Mouse (Mus musculus) liver, embryonic 14.5 days (tissue): ENCODE measurements around the gene Eras.

Experiments
- CTCF ChIP-seq: IDR thresholded peaks from 2 replicates; pipeline ENCODE4 v1.5.1; 2016; ENCODE audit warnings: antibody characterized with exemption, low read depth, control low read depth
- EP300 ChIP-seq: IDR thresholded peaks from 2 replicates; pipeline ENCODE4 v1.6.1; 2016; ENCODE audit warnings: antibody characterized with exemption, low read depth

DNA sequence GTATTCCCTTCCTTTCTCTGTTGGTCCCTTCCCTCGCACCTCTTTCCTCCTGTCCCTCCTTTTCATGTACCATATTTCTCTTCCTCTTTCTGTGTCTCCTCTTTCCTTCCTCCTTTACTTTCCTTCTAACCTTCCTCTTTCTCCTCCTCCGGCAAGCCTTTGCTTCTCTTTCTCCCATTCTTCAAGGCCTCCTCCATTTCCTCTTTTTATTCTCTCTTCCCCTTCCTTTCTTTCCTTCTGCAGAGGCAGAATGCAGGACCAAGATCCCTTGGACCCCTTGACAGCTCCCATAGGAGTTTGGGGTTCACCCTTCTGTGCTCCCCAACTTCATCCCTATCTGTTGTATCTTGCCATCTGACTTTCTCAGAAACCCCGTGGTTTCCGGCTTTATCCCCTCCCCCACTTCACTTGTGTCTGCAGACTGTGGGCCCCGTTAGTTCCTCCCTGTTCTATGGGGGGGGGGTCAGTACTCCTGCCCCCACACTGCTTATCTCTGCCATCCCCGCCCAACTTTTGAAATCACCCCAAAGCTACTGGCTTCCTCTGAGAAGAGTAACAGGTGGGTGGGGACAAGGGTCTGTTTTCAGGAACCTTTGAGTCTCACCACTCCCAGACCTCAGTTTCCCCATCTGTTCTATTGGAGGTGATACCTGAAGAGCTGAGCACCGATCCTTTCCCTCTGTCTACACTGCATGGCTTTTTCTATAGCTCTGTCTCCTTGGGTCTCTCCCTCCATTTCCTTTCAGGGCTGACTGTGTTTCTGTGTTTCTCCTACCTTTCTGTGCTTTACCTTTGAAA lies 35.6 kb upstream of the Eras start:
- no peak for TF ChIP-seq EP300
- TF ChIP-seq CTCF: no peak
